Mouse (Mus musculus) thymus, adult 18-20 months (tissue): ENCODE results near the gene Ikbkg.
A peak's percentile ranks its signal among the peaks of the same experiment; 100 is the strongest.
"Not testable (repeated sequence)": the region's sequence is repeated elsewhere in the genome, so short reads cannot be mapped to it uniquely, and the experiment has no call there.

ENCODE experiments used
- DNase-seq, 2 experiments: peaks; one replicate each; pipeline ENCODE4 v3.0.0; 2022; ENCODE audit warnings: mixed read lengths in 2 of 2

The Ikbkg gene

GRCm38 (mm10) chrX:74392535-74393443 is at the start of gene Ikbkg, which contains the start of gene Fam3a:
Gene Ikbkg (plus strand): TSS chrX:74393290.
Gene Fam3a (minus strand): TSS chrX:74393272.
- peak; percentile 79 to 82 for DNase-seq

GRCm38 (mm10) chrX:74352645-74353466 is 40.2 kb upstream of the Ikbkg start:
- no peak for DNase-seq

- DNase-seq: peak; percentile 65 to 75
Measured at GRCm38 (mm10) chrX:74353467-74353770, 39.7 kb upstream of the Ikbkg start, which contains the start of gene Lage3. Gene Lage3 (minus strand): TSS chrX:74353618.

GRCm38 (mm10) chrX:74357069-74357468 is 36.0 kb upstream of the Ikbkg start:
- not testable (repeated sequence) for DNase-seq

- no peak for DNase-seq
Measured at GRCm38 (mm10) chrX:74359171-74359570, 33.9 kb upstream of the Ikbkg start.

- DNase-seq: no peak
Measured at GRCm38 (mm10) chrX:74367512-74367911, 25.6 kb upstream of the Ikbkg start.

- DNase-seq: peak; percentile 30 to 41
Measured at GRCm38 (mm10) chrX:74368209-74368909, 24.7 kb upstream of the Ikbkg start.

- DNase-seq: peak; percentile 75 to 83
Measured at GRCm38 (mm10) chrX:74372888-74373549, 20.1 kb upstream of the Ikbkg start, which contains the start of the genes Ubl4a and Slc10a3. Gene Ubl4a (minus strand): TSS chrX:74373218. Gene Slc10a3 (minus strand): TSS chrX:74373349.

GRCm38 (mm10) chrX:74384451-74384850 is 8.6 kb upstream of the Ikbkg start:
- DNase-seq: no peak

GRCm38 (mm10) chrX:74388153-74388552 is 4.9 kb upstream of the Ikbkg start:
- DNase-seq: no peak

- DNase-seq: no peak
Measured at GRCm38 (mm10) chrX:74400136-74400535, 7.0 kb downstream of the Ikbkg start.

- no peak for DNase-seq
Measured at GRCm38 (mm10) chrX:74408340-74408739, 15.2 kb downstream of the Ikbkg start.

- peak; percentile 26 to 53 for DNase-seq
Measured at GRCm38 (mm10) chrX:74413377-74413776, 20.3 kb downstream of the Ikbkg start.

GRCm38 (mm10) chrX:74424443-74424842 is 31.4 kb downstream of the Ikbkg start:
- no peak for DNase-seq

- no peak for DNase-seq
Measured at GRCm38 (mm10) chrX:74425195-74425594, 32.1 kb downstream of the Ikbkg start.

GRCm38 (mm10) chrX:74426256-74426655 is 33.2 kb downstream of the Ikbkg start:
- DNase-seq: no peak

- no peak for DNase-seq
Measured at GRCm38 (mm10) chrX:74427116-74427515, 34.0 kb downstream of the Ikbkg start.

- DNase-seq: no peak
Measured at GRCm38 (mm10) chrX:74428146-74428825, 35.2 kb downstream of the Ikbkg start.

- DNase-seq: peak; percentile 78 to 84
Measured at GRCm38 (mm10) chrX:74428826-74429276, 35.8 kb downstream of the Ikbkg start, which contains the start of gene G6pdx. Gene G6pdx (minus strand): TSS chrX:74429194.

GRCm38 (mm10) chrX:74429290-74429821 is 36.3 kb downstream of the Ikbkg start:
- peak; percentile 53 to 63 for DNase-seq
